Mouse (Mus musculus) lung, postnatal 25 days (tissue): ENCODE measurements around the gene Rhot2.

Experiments
- DNase-seq: peaks from one replicate; pipeline ENCODE4 v3.0.0; 2022; ENCODE audit warnings: low spot score

The Rhot2 gene

DNA sequence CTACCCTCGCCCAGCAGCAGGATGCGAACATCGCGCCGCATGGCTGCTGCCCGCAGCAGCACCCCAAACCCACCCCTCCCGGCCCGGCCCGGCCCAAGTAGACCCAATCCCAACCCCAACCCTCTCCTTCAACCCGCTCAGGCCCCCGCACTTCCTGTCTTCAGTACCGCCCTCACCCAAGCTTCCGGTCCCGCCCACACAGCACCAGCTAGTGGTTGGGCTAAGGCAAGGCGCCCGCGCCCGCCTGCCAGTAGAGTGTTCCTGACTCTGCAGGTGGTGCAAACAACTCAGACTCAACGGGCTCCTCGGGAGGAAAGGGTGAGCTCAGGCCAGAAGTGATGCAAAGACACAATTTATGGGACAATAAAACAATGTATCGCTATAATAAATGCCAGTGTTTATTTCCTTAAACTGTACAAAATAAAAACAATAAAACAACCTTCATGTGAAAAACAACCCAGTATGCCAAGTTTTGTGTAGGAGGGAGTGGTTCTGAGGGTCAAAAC, at the start of gene Rhot2:
Gene Rhot2 (minus strand): TSS at position 456 of the 506 bp plus-strand sequence.
- peak; percentile 97 for DNase-seq

GRCm38 (mm10) chr17:25893975-25894617, 49.4 kb upstream of the Rhot2 start:
- peak; percentile 78 for DNase-seq

DNA sequence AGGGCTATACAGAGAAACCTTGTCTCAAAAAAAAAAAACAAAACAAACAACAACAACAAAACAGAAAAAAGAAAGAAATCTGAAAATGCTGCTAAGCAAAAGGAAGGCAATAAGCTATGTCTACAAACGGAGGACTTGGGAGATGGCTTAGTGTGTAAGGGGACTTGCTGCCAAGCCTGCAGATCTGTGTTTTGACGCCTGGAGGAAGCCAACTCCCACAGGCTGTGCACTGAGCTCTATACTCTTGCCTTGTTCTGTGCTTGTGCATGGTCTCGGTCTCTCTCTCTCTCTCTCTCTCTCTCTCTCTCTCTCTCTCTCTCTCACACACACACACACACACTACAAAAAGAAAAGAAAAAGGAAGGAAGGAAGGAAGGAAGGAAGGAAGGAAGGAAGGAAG, 44.2 kb upstream of the Rhot2 start:
- no peak for DNase-seq

GRCm38 (mm10) chr17:25887467-25887866, 42.8 kb upstream of the Rhot2 start:
- DNase-seq: peak; percentile 44

DNA sequence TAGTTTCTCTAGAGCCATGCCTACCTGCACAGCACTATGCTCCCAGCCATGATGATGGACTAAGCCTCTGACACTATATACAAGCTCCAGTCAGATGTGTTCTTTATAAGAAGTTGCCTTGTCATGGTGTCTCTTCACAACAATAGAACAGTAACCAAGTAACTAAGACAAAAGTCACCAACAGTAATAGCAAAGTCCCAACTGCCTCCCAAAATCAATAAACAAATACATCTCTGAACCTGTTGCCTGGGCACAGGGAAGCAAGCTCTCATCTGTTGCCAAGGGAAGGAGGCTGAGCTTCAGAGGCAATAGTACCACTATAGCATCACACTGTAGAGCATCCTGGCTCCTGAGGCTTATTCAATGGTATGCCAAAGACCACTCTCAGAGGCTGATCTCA, 42.2 kb upstream of the Rhot2 start:
- no peak for DNase-seq

- no peak for DNase-seq
These were observed 41.0 kb upstream of the Rhot2 start for GRCm38 (mm10) chr17:25885636-25886035.

- DNase-seq: no peak
These were observed 39.2 kb upstream of the Rhot2 start for GRCm38 (mm10) chr17:25883824-25884223.

GRCm38 (mm10) chr17:25883268-25883667, 38.6 kb upstream of the Rhot2 start:
- DNase-seq: no peak

GRCm38 (mm10) chr17:25882306-25882705, 37.7 kb upstream of the Rhot2 start:
- no peak for DNase-seq

- no peak for DNase-seq
These were observed 37.0 kb upstream of the Rhot2 start for GRCm38 (mm10) chr17:25881691-25882090.

DNA sequence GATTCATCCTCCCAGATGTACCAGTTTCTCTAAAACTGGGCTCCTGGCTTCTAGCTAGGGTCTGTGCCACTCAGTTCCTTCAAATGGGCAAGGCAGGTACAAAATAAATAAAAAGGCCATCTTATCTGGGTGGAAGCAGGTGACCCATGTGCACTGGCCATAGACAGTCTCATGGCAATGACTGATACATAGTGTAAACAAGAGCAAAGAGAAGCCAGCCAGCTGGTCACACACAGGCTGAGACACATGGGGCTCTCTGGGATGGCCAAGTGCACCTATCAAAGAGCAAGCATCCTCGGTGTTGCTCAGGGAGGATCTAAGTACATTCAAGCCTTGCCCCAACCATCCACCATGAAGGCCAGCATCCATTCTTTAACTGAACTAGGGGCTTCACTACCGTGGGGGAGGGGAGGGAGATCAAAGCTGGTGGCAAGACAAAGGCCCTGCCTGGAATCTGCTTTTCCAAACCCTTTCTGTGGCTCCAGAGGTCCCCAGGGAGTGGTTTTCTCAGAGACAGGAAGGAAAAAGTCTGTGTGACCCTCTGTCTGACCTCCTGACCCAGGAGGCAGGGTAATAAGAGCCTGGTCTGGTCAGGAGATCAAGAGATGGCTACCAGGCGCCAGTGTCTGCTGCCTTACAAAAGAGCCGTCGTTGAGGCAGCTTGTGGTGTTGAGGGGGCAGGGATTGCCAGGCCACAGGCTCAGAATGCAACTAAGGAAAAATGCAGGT, 36.4 kb upstream of the Rhot2 start:
- DNase-seq: no peak

DNA sequence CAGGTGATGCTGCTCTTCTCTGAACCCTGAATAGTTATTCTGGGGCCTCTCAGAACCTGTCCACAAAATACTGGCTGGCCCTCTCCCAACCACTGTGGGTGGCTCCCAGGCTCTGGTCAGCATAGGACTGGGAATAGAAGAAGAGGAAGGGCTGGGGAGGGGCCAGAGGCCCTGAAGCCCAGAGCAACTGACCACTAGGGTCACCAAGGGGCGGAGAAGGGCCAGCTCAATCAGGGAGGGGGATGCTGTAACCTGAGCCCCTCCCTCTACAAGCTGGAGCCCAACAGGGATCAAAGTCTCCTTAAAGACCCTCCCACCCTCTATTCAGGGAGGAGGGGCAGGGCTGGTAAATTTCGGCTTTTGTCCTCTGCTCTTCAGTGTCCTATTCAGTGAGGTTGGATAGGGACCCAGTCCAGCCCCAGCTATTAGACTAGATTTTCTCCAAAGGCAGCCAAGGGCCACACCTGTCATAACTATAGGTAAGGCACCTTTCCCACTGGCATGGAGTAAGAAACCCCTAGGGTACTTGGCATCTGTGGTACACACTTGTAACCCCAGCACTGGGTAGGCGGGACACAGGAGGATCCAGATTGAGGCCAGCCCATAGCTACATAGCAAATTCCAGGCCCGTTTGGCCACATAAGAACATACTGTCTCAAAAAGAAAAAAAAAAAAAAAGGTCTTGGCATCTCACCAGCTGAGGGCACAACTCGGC, 35.7 kb upstream of the Rhot2 start, which contains the start of gene Wfikkn1:
Gene Wfikkn1 (minus strand): TSS at position 663 of the 715 bp plus-strand sequence.
- DNase-seq: no peak

GRCm38 (mm10) chr17:25879750-25880149, 35.1 kb upstream of the Rhot2 start:
- no peak for DNase-seq

DNA sequence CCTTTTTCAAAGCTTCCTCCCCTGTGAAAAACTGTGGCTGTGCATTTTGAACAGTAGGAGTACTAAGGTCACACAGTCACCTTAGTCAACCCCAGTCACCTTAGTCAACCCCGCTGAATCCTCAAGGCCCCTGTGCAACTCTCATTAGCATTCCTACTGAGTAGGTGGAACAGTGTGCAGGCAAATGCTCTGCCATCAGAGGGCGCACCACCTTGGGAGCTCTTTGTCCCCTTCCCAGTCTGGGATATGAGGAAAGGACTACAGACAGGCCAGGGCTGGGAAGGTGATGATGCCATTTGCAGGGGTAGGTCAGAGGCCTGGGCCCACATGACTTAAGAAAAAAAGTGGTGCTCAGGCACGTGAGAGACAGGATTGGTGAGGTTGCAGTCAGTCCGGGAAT, 34.6 kb upstream of the Rhot2 start:
- DNase-seq: no peak

GRCm38 (mm10) chr17:25878611-25879180, 34.0 kb upstream of the Rhot2 start:
- no peak for DNase-seq

DNA sequence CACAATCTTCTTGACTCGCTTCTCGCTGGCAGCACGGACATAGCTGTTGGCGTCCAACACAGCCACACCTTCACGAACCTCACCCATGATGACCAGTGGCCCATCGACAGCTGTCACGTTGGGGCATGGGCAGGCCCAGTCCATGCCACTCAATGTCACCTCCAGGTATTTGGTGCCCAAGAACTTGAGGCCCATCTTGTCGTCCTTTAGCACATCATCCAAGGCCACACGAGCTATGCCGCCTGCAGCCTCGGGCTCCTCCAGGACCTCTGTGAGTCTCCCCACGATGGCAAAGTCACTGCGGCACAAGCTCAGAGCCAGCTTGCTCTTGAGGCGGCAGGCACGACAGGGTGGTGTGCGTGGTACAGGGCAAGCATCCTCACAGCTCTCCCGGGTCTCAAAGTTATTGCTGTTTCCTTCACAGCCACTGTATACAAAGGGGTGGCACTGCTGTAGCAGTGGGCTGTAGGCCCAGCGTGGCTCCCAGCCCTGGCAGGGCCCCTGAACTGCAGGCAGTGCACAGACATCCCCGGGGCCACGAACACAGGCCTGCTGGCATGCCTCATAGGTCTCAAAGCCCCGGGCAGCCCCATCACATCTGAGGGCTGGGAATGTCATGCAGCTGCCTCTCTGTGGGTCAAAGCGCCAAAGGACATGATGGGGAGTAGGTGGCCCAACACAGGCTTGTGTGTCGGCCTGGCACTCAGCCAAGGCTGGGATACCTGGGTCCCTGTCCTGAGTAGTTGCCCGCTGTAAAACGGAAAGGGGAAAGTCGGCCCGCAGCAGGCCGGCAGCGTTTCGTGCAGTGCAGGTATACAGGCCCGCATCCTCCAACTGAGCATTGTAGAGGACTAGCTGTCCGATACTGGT, 33.3 kb upstream of the Rhot2 start:
- DNase-seq: no peak

DNA sequence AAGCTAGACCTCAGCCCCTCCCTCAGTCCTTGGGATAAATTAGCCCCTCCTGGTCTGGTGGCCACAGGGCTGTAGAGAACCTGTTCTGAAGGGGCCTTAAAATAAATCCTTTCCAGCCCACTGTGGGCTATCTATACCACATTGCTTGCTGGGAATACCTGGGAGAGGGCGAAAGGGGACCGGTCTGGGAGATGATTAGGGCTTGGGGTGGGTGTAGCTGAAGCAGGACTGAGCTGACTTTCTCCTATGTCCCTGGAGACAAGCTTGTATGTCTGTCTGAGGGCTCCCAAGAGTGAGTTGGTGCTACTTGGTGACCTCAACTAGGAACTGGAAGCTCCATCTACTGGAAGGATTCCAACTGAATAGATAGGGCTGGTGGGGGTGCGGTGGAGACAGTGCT, 32.4 kb upstream of the Rhot2 start:
- DNase-seq: no peak

GRCm38 (mm10) chr17:25876347-25876915, 31.8 kb upstream of the Rhot2 start:
- DNase-seq: no peak

GRCm38 (mm10) chr17:25875171-25876136, 30.8 kb upstream of the Rhot2 start:
- DNase-seq: peak; percentile 90

DNA sequence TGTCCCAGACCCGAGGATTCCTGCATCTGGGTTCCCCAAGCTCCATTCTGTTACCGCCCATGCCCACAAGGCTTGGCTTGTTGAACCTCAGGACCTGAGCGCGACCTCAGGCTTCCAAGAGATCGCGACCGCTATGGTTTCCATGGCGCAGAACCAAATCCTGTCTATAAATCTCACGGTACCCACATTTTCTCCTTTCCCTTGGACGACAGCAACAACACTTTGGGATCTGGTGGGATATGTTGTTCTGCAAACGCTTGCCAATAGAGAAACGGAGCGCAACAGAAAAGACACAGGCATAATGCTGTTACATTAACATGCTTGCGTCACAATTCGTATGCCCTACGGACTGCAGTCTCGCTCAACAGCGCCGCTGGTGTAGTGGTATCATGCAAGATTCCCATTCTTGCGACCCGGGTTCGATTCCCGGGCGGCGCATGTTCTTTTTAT, 30.1 kb upstream of the Rhot2 start, which contains the start of gene Mettl26:
Gene Mettl26 (plus strand): TSS at position 354 of the 450 bp plus-strand sequence.
- peak; percentile 94 for DNase-seq
